Mouse (Mus musculus) granulocyte monocyte progenitor cell, adult 5-6 weeks (primary cell): ENCODE measurements around the gene Creg1. TPM values are rescaled to one million over a fixed set of nuclear protein-coding genes. Genes with fewer than 3 reads are reported as not detected.
A peak's percentile ranks its signal among the peaks of the same experiment; 100 is the strongest.

Experiments used
- ATAC-seq: replicated peaks from 2 replicates; pipeline ENCODE4 v1.8.0; 2016; ENCODE audit warnings: mild to moderate bottlenecking, moderate TSS enrichment, inconsistent platforms; ENCODE audit not compliant: poor library complexity, severe bottlenecking
- total RNA-seq, 2 experiments: library from RNA; stranded (forward) in 1 of 2; stranded (reverse) in 1 of 2; fragments of 200-712, 200-1000 nt in 1 of 2; fragments of >200 nt in 1 of 2; fragmentation: Nextera tagmentation in 1 of 2; gene quantifications; 2 replicates each; pipeline ENCODE4 v1.2.3; 2014 to 2017

The Creg1 gene
- total RNA-seq, 2 experiments from 2014 or later, result 206 to 240 TPM

DNA sequence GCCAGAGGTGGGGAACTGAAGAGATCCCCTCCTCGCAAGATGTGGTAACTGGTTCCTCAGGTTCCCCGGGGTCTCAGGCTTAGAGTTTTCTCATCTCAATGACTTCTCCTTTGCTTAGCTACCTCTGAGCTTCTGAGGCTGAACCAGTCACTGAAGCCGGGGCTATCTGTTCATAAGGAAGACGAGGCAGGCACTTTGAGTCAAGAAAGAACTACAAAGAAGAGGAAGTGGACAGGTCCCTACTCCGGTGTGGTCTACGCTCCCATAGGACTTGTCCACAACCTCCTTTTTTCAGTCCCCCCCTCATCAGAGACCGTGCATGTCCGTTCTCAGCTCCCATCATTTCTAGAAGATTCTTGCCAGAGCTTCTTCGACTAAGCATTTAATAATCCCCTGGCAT is 17.9 kb downstream of the Creg1 start:
- ATAC-seq, result peak; percentile 72

DNA sequence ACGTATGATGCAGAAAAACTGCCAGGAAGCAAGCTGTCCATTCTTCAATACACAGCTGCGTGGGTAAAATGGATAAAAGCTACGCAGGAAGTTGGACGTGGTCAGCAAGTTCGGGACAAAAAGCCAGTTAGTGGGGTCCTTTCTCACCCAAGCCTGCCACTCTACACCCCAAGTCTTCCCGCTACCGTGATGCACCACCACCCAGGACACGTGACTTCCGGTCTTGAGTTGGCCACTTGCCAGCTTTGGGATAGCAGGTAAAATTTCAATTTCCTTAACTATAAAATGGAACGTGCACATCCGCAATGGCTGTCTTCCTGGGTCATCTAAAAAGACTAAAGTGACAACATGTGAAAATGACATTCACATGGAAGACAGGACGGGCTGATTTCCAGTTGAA is 18.4 kb downstream of the Creg1 start:
- ATAC-seq, result no peak

DNA sequence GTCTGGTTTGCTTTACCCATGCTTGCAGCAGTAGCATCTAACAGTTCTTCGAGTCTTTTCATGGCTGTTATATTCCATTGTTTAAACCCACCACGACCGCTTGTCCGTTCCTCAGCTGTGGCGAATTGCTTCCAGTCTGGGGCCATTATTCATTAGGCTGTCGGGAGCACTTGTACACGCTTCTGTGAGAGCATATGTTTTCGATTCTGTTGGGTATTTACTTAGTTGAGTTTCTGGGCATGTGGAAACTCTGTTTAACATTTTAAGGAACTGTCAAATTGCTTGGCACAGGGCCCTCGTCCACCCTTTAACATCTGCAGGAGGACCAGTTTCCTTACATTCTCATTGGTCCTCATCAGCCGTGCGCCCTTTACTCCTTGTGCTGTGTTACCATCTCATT is 22.8 kb downstream of the Creg1 start:
- ATAC-seq, result no peak

DNA sequence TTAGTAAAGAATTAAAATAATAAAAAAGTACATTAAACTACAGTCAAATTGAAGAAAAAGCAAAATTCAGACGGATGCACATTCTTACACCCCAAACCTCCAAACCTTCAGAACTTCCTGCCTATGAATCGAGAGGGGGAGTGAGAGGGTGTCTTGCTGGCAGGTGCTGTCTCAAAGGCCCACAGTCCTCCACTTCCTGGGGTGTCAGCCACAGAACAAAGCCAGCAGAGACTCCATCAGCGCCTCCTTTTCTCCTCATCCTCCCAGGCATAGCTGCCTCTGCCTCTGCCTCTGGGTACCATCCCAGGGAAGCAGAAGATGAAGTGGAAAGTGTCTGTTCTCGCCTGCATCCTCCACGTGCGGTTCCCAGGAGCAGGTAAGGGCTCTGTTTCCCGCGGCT is 25.0 kb downstream of the Creg1 start, which contains the start of gene Cd247:
Gene Cd247 (plus strand): TSS at position 171 of the 400 bp plus-strand sequence.
- no peak for ATAC-seq

DNA sequence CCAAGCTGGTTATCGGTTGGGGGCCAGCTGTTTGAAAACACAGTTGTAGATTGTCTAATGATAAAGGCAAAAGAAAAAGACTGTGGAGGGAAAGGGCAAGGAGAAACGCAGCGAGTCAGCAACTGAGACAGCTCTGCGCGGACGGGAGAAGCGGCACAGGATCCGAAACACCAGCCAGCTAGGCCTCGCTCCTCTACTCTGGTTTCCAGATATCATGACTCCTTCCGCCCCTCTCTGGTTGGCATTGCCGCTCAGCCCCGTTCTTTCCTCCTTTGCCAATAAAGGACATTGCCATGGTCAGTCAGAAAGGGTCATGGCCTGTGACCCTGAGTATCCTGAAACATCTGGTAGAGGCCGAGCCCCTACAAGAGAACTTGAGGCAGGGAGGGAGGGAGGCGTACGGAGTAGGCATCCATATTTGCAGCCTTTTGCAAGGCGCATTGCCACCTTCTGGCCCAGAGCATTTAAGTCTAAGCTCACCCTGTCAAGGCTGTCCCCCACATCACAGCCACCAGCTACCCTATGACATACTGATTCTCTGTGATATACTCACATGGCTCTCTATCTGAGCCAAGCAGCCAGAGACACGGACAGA is 25.6 kb downstream of the Creg1 start:
- ATAC-seq, result no peak

DNA sequence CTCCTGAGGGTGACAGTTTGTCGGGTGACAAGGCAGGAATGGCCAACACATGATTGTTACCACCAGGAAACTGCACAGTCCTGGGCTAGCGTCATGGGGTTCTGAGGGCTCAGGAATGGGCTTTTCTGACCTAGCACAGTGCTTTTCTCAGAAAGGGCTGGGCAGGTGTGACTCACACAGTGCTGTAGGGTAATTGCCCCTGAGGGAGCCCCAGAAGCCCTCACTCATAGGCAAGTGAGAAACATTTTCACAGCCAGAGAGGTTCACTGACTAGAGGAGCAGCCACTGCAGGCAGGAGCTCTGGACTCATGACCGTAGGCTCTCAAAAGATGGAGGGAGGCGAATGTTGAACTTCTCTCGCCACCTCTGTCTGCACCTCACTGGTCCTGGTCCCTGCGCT is 26.4 kb downstream of the Creg1 start:
- no peak for ATAC-seq

DNA sequence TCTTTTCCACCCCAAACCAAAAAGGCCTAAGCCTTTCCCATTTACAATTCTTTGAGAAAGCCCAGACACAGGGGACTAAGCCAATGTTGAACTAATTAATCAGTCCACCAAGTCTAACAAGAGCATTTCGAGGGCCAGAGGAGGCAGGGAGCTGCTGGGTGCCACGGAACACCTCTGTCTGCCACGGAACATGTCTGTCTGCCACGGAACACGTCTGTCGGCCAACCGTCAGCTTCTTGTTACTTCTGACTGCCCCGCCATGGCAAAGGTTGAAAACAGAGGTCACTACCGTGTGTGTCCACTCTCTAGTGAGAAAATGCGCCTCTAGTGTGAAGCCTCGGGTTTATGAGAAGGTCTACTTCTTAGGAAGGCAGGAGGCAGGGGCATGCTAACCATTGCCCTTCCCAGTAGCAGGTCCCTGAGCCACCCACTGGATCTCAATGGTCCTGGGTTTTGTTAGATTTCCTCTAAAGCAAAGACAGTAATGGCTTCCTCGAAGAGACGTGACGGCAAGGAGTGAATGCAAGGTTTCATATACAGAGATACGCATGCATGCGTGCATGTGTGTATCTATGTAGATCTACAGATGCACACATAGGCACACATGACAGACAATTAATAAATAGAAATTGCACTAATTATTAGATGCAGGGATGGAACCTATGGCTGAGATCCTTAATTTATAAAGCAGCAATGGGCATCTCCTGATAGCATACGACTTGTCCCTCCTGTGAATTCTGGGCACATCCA is 27.1 kb downstream of the Creg1 start:
- ATAC-seq, result no peak

DNA sequence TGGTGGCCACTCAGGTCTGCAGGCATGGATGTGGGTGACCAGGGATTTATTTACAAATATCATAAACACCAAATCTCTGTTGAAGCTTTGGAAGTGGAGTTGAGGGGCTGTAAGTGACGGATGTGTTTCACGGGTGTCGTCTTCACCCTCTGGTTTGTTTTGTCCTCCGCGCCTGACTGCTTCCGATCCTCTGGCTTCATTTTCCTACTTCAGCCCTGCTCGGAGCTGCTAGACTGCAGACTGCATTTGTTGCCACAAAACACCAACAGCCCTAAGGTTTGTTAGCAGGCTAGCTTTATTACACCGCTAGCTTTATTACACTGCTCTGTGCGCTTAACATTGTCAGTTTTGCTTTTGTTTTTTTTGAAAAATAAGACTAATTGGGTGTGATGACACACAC is 27.9 kb downstream of the Creg1 start:
- no peak for ATAC-seq

DNA sequence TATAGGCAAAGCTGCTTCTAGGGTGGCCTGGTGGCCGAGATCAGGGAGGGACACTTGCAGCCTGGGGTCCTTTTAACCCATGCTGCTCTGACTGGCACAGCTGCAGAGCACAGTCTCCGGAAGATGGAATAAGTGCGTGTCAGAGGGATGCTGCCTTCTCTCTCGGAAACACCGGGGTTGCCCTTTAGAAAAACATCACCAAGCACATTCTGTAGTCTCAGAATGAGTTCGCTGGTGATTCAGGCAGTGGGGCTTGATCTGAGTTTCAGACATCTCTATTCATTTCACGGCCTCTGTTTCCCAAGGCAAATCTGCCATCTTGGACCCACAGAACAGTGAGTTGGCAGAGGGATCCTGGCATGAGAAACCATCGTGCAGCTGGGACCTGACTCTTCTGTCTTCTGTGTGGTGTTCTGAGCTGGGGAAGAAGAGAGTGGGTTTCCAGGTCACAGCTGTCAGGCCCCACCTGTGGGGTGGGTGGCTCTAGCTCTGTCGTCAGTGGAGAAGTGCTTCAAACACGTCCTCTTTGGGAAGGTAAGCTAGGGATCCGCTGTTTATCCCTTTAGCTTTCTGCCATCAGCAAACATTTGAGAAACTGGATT is 38.3 kb downstream of the Creg1 start:
- no peak for ATAC-seq

DNA sequence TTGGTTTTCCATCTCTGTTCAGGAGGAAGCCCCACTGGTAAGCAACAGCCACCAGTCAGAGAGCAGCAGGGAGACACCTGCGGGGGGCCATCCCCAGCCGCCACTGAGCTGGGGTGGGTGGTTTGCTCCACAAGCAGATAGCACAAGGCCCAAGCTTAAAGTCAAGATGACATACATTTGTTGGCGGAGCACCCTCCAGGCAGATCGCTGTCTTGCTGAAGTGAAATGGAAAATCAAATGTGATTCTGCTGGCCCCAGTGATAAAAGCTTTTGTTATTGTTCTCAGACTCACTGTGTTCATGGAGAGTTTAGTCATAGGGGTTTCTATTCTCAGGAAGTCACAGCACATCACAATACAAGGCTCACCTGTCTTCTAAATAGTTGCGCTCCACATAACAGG is 39.6 kb downstream of the Creg1 start:
- ATAC-seq, result no peak

DNA sequence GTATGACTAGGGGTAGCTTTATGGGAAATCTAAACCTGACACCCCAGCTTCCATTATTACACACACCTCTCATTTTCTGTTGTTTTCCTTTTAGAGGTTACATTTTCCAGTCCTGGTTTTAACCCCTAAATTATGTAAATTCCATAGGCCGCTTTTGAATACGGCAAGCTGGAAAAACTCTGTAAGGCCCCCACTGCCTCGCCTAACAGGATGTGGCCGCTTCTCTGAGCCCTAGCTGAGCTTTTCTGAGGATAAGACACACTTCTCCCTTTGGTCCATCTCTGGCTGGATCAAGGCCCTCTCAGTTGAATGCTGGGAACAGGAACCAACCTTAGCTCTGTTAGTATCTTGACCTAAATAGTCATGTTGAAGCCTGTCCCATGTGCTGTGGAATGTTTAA is 40.6 kb downstream of the Creg1 start:
- no peak for ATAC-seq

DNA sequence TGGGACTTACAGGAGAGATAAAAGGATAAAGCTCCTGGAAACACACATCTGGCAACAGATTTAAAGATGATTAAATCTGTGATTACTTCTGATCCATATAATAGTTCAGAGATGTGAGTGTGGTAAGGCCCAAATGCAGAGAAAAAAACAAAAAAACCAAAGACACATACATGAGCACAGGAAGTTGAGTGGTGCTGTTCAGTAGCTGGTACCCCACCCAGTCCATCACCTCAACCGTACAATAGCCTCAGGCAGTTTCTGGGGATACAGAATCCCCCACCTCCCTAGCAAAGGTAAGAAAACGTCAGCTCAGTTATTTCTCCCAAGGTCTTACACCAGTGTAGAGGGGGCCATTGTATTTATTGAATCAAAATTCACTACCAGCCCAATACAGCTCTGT is 47.1 kb downstream of the Creg1 start:
- no peak for ATAC-seq

DNA sequence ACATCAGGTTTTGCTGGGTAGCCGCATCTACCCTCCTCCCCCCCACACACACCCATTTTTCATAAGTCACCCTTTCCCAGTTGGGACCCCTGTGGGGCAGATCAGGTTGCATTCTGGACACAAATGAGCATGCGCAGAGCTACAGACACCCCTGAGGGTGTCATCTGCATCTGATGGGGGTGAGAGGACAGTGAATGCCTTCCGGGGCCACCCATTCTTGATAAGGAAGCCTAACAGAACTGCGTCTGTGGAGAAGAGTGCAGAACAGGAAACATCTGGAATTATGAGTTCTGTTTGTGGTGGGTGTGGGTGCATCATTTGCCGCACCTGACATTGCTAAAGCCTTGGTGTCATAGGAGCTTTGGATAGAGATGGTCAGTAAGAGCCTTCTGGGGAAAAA is 47.6 kb downstream of the Creg1 start:
- ATAC-seq, result peak; percentile 77

DNA sequence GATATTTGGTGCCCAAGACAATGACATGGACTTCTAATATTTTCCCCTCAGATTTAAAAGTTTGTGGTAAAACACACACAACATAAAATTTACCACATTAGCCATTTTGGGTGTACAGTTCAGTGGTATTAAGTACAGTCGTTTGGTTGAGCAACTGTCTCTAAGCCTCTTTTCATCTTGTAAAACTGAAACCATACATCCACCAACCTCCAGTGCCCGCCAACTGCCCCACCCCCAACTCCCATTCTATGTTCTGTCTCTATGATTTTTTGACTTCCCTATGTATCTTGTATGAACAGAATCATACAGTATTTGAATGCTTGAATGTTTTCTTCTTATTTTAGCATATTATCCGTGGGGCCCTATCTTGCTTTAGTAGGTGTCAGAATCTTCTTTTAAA is 49.2 kb downstream of the Creg1 start:
- peak; percentile 64 for ATAC-seq

DNA sequence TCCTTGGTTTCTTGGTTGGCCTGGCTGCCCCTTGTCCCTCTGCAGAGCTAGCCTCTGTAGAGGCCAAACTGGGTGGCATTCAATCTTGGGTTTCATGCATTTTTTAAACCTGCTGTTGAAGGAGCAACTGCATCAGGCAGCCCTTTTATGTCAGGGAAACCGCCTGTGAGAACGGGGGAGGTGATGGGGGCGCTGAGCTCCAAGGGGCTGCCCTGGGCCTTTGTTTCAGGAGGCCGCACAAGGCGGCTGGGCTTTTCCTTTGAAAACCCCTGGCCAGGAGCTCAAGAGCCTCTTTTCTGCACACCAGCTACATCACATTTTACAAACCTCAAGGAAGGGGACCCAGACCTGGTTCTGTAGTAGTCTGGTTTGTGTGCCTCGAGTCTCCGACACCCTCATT is 50.6 kb downstream of the Creg1 start:
- ATAC-seq, result no peak

DNA sequence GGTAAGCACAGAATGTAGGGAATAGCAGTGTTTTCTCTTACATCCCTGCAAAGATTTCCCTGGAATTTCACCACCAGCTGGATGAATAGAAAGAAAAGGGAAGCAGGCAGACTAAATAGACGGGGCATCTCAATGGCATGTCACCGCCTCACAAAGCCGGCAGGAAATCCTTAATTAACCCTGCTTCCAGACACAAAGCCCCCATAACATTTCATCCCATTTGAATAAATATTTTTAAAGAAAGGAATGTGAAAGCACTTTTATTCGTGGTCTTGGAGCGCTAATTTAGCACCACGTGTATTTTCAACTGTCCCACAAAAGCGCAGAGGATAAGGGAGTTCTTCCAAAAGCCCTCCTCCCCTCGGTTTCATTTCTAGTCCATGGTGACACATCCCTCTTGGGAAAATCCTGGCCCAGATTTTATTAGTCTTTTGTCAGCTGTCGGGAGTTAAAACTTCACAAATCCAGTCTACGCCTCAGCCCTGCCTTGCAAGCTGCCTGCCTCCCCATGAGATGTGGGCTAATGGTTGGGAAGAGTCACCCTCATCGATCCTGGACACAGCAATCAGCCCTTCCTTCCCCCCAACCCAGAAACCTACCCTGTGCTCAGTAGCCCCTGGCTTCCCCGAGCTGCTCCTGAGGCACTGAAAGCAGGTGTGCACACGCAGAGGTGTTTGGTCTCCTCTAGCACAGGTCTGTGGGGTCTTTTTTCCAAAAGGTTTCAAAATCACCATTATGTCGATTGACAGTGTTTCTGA is 51.2 kb downstream of the Creg1 start:
- no peak for ATAC-seq

DNA sequence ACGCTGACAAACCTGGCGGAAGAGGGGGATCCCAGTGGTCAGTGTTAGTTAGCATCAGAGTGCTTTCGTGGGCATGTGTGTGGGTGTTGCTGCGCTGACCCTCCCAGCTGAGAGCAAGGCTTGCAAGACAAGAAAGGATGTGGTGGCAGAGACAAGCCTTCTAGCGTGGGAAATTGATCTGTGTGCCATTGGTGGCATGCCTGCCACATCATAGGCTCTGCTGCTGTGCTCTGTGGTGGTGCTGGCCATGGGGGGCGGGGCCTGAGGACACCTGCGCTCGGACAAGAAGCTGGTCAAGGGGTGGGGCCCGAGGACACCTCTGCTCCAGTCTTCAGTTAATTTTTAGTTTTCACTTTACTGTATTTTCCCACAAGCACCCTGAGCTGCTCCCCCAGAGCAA is 52.8 kb downstream of the Creg1 start:
- no peak for ATAC-seq

DNA sequence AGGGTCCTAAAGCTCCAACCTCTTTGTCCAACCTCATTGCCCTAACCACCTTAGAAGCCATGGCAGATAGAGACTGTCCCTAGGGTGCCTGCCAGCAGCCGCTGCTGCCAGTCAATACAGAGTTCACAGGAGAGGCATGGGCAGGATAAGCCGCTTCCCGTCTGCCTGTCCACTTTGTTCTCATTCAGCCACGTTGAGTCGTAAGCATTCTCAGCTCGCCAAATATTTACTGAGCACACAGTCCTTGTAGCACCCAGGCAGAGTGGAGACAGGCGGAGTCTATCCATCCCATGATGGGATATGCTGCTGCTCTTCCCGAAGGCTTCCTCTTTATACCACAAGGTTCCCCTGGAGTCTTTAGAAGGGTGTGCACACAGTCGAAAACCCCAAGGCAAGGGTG is 53.7 kb downstream of the Creg1 start:
- ATAC-seq, result 0 out of 2 replicates have a peak, but pooled peaks have one; percentile 4

DNA sequence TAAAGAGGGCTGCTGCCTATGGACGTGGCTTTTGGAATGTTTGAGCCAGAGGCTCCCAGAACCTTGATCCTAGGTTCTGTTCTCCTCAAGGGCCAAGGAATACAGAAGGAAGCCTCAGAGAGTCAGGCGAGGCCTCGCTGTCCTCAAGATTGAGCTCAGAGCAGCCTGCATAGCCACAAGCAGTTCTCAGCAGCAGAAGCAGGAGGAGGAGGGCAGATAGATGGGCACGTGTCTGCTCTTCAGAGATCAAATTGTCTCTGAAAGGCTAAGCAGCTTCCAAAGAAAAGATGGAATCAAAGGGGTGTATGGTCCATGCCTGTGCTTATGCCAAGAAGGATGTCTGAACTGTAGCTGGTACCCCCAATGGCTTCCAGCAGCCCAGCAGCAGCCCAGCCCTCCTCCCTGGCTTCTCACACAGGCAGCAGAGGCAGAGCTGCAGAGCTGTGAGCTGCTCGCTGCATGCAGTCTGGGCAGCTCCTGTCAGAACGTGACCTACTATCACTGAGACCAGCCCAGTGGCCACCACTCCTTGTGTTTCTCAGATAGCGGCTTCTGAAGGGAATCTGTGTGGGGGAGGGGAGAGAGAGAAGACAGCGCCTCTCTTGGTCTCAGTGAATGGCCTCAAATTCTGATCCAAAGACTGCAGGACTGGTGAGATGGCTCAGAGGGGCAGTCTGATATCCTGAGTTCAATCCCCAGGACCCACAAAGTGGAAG is 54.8 kb downstream of the Creg1 start:
- no peak for ATAC-seq

DNA sequence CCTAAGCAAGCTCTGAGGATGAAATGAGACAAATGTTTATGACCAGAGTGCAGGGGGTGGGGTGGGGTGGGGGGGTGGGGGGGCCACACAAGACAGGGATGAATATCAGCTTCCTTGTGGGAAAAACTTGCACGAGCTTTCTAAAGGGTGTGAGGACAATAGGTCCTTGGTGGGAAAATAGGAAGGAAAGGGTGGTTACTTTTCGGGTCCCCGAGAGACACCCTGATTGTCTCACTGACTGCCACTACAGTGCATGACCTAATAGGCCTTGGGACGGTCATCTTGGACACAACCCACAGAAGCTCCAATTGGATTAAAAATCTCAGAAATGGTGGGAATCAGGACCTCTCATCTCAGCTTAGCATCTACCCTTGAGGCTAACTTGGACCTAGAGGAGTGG is 55.6 kb downstream of the Creg1 start:
- no peak for ATAC-seq
